ENCODE assay signal across 15 mouse cellular contexts in the genomic region with DNA sequence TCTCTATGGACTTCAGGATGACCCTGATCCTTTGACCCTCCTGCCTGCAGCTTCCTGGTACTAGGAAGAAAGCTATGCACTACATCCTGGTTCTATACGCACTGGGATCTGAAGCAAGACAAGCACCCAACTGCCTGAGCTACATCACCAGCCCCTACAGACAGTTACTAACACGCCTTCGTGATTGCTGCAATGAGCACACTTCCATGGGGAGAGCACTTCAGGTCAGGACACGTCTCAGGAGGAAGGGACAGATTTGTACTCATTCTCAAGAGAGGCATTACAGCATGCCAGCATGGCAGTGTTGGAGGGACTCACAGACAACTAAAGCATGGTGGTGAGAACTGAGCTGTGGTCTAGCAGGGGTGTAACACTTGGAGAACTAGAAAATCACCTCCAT.
"Had no signal": no experiment of that assay in that cellular context is flagged by ENCODE, and none has a peak within 500 bp of the region (broad histone marks: within the 10 kb centered on the region; RNA-seq: fewer than 3 reads in every experiment).

No protein-coding gene starts in this region.

- H3K36me3 ChIP-seq: intestine, embryonic 15.5 days had no signal

- H3K4me3 ChIP-seq: intestine, embryonic 15.5 days had no signal

- DNase-seq: kidney, adult 11 months; kidney, adult 9 months; kidney, postnatal 14 days; kidney, postnatal 4 days; liver, postnatal 0 days; lung, embryonic 14.5 days; lung, postnatal 14 days; lung, postnatal 4 days; midbrain, embryonic 14.5 days; thymus, adult 18-20 months; thymus, postnatal 36 days had no signal

- H3K27me3 ChIP-seq: intestine, embryonic 15.5 days had no signal

- ATAC-seq: intestine, embryonic 15.5 days; liver, postnatal 0 days had no signal

- H3K4me2 ChIP-seq: intestine, embryonic 15.5 days; liver, embryonic 11.5 days; lung, embryonic 14.5 days; midbrain, embryonic 11.5 days had no signal

- H3K9me3 ChIP-seq: intestine, embryonic 15.5 days had no signal

- H3K9ac ChIP-seq: intestine, embryonic 15.5 days; liver, embryonic 14.5 days; liver, postnatal 0 days; lung, embryonic 14.5 days had no signal

- H3K27ac ChIP-seq: intestine, embryonic 15.5 days; liver, embryonic 14.5 days had no signal
